Mouse (Mus musculus): Measurements from ENCODE around the gene Nid1.

DNA sequence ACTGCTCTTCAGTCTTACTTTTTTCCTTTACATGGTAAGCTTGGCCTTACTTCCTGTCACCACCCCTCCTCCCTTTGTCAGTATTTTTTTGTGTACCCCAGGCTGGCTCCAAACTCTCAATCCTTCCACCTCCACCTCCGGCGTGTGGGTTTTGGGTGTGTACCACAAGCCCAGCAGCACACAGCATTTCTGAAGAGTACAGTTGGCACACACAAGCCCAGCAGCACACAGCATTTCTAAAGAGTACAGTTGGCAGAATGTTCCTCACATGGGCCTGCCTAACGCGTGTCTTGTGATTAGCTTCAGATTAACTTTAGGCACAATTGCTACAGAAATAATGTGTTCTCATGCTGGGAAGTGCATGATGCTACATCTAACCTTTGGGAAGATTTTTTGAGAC is 93.6 kb downstream of the Nid1 start:
- TF ChIP-seq EP300 (optimal IDR thresholded peaks at IDR 0.05), result no peak
- no peak for TF ChIP-seq CTCF (IDR thresholded peaks at IDR 0.05; ENCODE audit: low read depth)

Measured in stomach, postnatal 0 days (tissue).